ENCODE assay signal across 9 mouse cellular contexts in genomic region chr8:122537812-122538211, GRCm38 (mm10). TPM values are rescaled to one million over a fixed set of nuclear protein-coding genes. Genes with fewer than 3 reads are reported as not detected.
DNase-seq lines count a peak whose midpoint lies in the region; ATAC-seq and TF ChIP-seq lines count a peak whose summit lies in the region.
"Had no signal": no experiment of that assay in that cellular context is flagged by ENCODE, and none has a peak within 500 bp of the region (broad histone marks: within the 10 kb centered on the region; RNA-seq: fewer than 3 reads in every experiment).

No protein-coding gene starts in this region.

- TF ChIP-seq CTCF in ES-Bruce4 (IDR thresholded peaks at IDR 0.05; ENCODE audit: low read depth, low read length) = no peak

- WGBS in heart, embryonic 13.5 days = 47% methylated on average over 2 of the region's 2 CpGs
- WGBS in embryonic facial prominence, embryonic 12.5 days = 82% methylated on average over 2 of the region's 2 CpGs
- 29% methylated on average over 2 of the region's 2 CpGs for WGBS in liver, embryonic 11.5 days

- H3K9ac ChIP-seq in heart, embryonic 13.5 days = no peak overlapping the region
- no peak overlapping the region for H3K9ac ChIP-seq in ES-Bruce4 (ENCODE audit: low read depth, poor library complexity, severe bottlenecking)
- H3K9ac ChIP-seq in embryonic facial prominence, embryonic 12.5 days = no peak overlapping the region
- H3K9ac ChIP-seq in liver, embryonic 11.5 days (ENCODE audit: low read depth, low read length) = peak overlapping the region; percentile 58

- TF ChIP-seq POLR2A in ES-Bruce4 (IDR thresholded peaks at IDR 0.05; ENCODE audit: insufficient read depth, low read length) = no peak

- H3K4me2 ChIP-seq in heart, embryonic 13.5 days = peak overlapping the region; percentile 53; the same call in 1 of the 2 replicates
- no peak overlapping the region for H3K4me2 ChIP-seq in embryonic facial prominence, embryonic 12.5 days (replicated peaks)
- peak overlapping the region; percentile 67 for H3K4me2 ChIP-seq in liver, embryonic 11.5 days

- peaks cover 60% of the 10 kb centered on the region for H3K4me1 ChIP-seq in heart, embryonic 13.5 days
- peaks cover 6% of the 10 kb centered on the region for H3K4me1 ChIP-seq in ES-Bruce4 (ENCODE audit: control insufficient read depth, insufficient read depth, low read length)
- H3K4me1 ChIP-seq in embryonic facial prominence, embryonic 12.5 days = peaks cover 10% of the 10 kb centered on the region
- peaks cover 66% of the 10 kb centered on the region for H3K4me1 ChIP-seq in liver, embryonic 11.5 days (replicated peaks; ENCODE audit: control insufficient read depth, insufficient read depth, low read length)

- no peak for DNase-seq in heart, postnatal 4 days
- DNase-seq in liver, embryonic 11.5 days (ENCODE audit: low spot score) = no peak
- DNase-seq in neural tube, embryonic 10.5 days (ENCODE audit: extremely low spot score, low spot score) = no peak
- no peak for DNase-seq in ovary, postnatal 14 days (ENCODE audit: low spot score)
- no peak for DNase-seq in thymus, postnatal 0 days (ENCODE audit: low spot score)
- DNase-seq: cerebellum, adult 11-12 months had no signal

- peaks cover 17% of the 10 kb centered on the region for H3K36me3 ChIP-seq in heart, embryonic 13.5 days
- H3K36me3 ChIP-seq in ES-Bruce4 (ENCODE audit: control insufficient read depth, insufficient read depth, low read length, poor library complexity, severe bottlenecking) = no peaks in the 10 kb centered on the region
- H3K36me3 ChIP-seq in embryonic facial prominence, embryonic 12.5 days = peaks cover 5% of the 10 kb centered on the region; the same call in 1 of the 2 replicates
- H3K36me3 ChIP-seq in liver, embryonic 11.5 days (ENCODE audit: control insufficient read depth, insufficient read depth, low read length) = peaks cover 10% of the 10 kb centered on the region; the same call in 1 of the 2 replicates

- H3K27me3 ChIP-seq in heart, embryonic 13.5 days (replicated peaks) = no peaks in the 10 kb centered on the region
- H3K27me3 ChIP-seq in ES-Bruce4 (ENCODE audit: control insufficient read depth, insufficient read depth, low read length, poor library complexity, severe bottlenecking) = no peaks in the 10 kb centered on the region
- no peaks in the 10 kb centered on the region for H3K27me3 ChIP-seq in embryonic facial prominence, embryonic 12.5 days
- no peaks in the 10 kb centered on the region for H3K27me3 ChIP-seq in liver, embryonic 11.5 days (replicated peaks; ENCODE audit: control insufficient read depth, insufficient read depth, low read length)

- H3K9me3 ChIP-seq in heart, embryonic 13.5 days = no peaks in the 10 kb centered on the region
- H3K9me3 ChIP-seq in ES-Bruce4 (replicated peaks; ENCODE audit: control insufficient read depth, insufficient read depth, low read length, poor library complexity, severe bottlenecking) = no peaks in the 10 kb centered on the region
- no peaks in the 10 kb centered on the region for H3K9me3 ChIP-seq in embryonic facial prominence, embryonic 12.5 days
- no peaks in the 10 kb centered on the region for H3K9me3 ChIP-seq in liver, embryonic 11.5 days (ENCODE audit: control insufficient read depth, low read length)

- TF ChIP-seq EP300 in ES-Bruce4 (IDR thresholded peaks at IDR 0.05; ENCODE audit: insufficient read depth, low read depth, low read length) = no peak

- ATAC-seq in heart, embryonic 13.5 days (ENCODE audit: extremely low read depth, insufficient number of reproducible peaks, low FRiP score, low TSS enrichment) = no peak
- no peak; the same call in 1 of the 2 replicates for ATAC-seq in embryonic facial prominence, embryonic 12.5 days (ENCODE audit: insufficient number of reproducible peaks, insufficient read depth, low FRiP score, low TSS enrichment)
- ATAC-seq in liver, embryonic 11.5 days (replicated peaks; ENCODE audit: low FRiP score) = peak; percentile 93

- peak overlapping the region; percentile 81 for H3K27ac ChIP-seq in heart, embryonic 13.5 days (replicated peaks)
- H3K27ac ChIP-seq in ES-Bruce4 (ENCODE audit: insufficient read depth, low read length) = peak overlapping the region; percentile 0; the same call in 1 of the 2 replicates
- peak overlapping the region; percentile 58; the same call in 1 of the 2 replicates for H3K27ac ChIP-seq in embryonic facial prominence, embryonic 12.5 days
- peak overlapping the region; percentile 90 for H3K27ac ChIP-seq in liver, embryonic 11.5 days (ENCODE audit: low read depth, low read length)

- no peak overlapping the region for H3K4me3 ChIP-seq in heart, embryonic 13.5 days
- H3K4me3 ChIP-seq in ES-Bruce4 (ENCODE audit: low read depth, low read length) = no peak overlapping the region
- no peak overlapping the region for H3K4me3 ChIP-seq in embryonic facial prominence, embryonic 12.5 days
- peak overlapping the region; percentile 34 for H3K4me3 ChIP-seq in liver, embryonic 11.5 days (ENCODE audit: low read depth, low read length)

RNA-seq across cellular contexts. Expression of gene Piezo1, which starts 13.3 kb away (rescaled TPM):
- 12.9 and 15.4 TPM in 2 replicates for polyA plus RNA-seq in heart, embryonic 13.5 days (2015; fragmentation: Nextera tagmentation; extraction: Ambion mirVana)
- 10 to 100 TPM; 53.7 to 55.4 TPM for total RNA-seq in heart, postnatal 4 days (2021)
- 59.4 and 61.6 TPM in 2 replicates for polyA plus RNA-seq in ES-Bruce4 (2011; ENCODE audit: insufficient read depth, insufficient read length, low read depth, missing spikeins)
- polyA plus RNA-seq in embryonic facial prominence, embryonic 12.5 days (2016; fragmentation: Nextera tagmentation; extraction: Ambion mirVana) = 11.6 and 16.7 TPM in 2 replicates
- 29.7 and 45.8 TPM in 2 replicates for polyA plus RNA-seq in liver, embryonic 11.5 days (2014; fragmentation: Nextera tagmentation; extraction: Ambion mirVana)
- polyA plus RNA-seq in thymus, postnatal 0 days (2015; fragmentation: Nextera tagmentation; extraction: Ambion mirVana) = 5.2 and 6.9 TPM in 2 replicates

RNA-seq across cellular contexts. Expression of gene Cdt1, which starts 30.0 kb away (rescaled TPM):
- polyA plus RNA-seq in heart, embryonic 13.5 days (2015; fragmentation: Nextera tagmentation; extraction: Ambion mirVana) = 31.0 and 34.6 TPM in 2 replicates
- 10 to 100 TPM; 36.5 to 38.2 TPM for total RNA-seq in heart, postnatal 4 days (2021)
- polyA plus RNA-seq in ES-Bruce4 (2011; ENCODE audit: insufficient read depth, insufficient read length, low read depth, missing spikeins) = 63.7 and 68.6 TPM in 2 replicates
- 41.2 and 41.6 TPM in 2 replicates for polyA plus RNA-seq in embryonic facial prominence, embryonic 12.5 days (2016; fragmentation: Nextera tagmentation; extraction: Ambion mirVana)
- 93.2 and 98.2 TPM in 2 replicates for polyA plus RNA-seq in liver, embryonic 11.5 days (2014; fragmentation: Nextera tagmentation; extraction: Ambion mirVana)
- 50.6 and 51.1 TPM in 2 replicates for polyA plus RNA-seq in thymus, postnatal 0 days (2015; fragmentation: Nextera tagmentation; extraction: Ambion mirVana)

RNA-seq across cellular contexts. Expression of gene Aprt, which starts 38.9 kb away (rescaled TPM):
- polyA plus RNA-seq in heart, embryonic 13.5 days (2015; fragmentation: Nextera tagmentation; extraction: Ambion mirVana) = 251 and 271 TPM in 2 replicates
- 10 to 100 TPM; 58.5 to 58.8 TPM for total RNA-seq in heart, postnatal 4 days (2021)
- polyA plus RNA-seq in ES-Bruce4 (2011; ENCODE audit: insufficient read depth, insufficient read length, low read depth, missing spikeins) = 325 and 344 TPM in 2 replicates
- 289 and 298 TPM in 2 replicates for polyA plus RNA-seq in embryonic facial prominence, embryonic 12.5 days (2016; fragmentation: Nextera tagmentation; extraction: Ambion mirVana)
- polyA plus RNA-seq in liver, embryonic 11.5 days (2014; fragmentation: Nextera tagmentation; extraction: Ambion mirVana) = 400 and 425 TPM in 2 replicates
- 173 and 174 TPM in 2 replicates for polyA plus RNA-seq in thymus, postnatal 0 days (2015; fragmentation: Nextera tagmentation; extraction: Ambion mirVana)

Comparison
In these comparisons a context has a peak if more than half of its experiments do, and no peak if none do; other contexts are left out.
1. H3K27ac ChIP-seq: peak in every context shown above with its lines; median percentile 90 in liver, embryonic 11.5 days; 81 in heart, embryonic 13.5 days; 58 in embryonic facial prominence, embryonic 12.5 days; 0 in ES-Bruce4.